Comparison of ENCODE assay signal across 8 mouse cellular contexts in the genomic region with DNA sequence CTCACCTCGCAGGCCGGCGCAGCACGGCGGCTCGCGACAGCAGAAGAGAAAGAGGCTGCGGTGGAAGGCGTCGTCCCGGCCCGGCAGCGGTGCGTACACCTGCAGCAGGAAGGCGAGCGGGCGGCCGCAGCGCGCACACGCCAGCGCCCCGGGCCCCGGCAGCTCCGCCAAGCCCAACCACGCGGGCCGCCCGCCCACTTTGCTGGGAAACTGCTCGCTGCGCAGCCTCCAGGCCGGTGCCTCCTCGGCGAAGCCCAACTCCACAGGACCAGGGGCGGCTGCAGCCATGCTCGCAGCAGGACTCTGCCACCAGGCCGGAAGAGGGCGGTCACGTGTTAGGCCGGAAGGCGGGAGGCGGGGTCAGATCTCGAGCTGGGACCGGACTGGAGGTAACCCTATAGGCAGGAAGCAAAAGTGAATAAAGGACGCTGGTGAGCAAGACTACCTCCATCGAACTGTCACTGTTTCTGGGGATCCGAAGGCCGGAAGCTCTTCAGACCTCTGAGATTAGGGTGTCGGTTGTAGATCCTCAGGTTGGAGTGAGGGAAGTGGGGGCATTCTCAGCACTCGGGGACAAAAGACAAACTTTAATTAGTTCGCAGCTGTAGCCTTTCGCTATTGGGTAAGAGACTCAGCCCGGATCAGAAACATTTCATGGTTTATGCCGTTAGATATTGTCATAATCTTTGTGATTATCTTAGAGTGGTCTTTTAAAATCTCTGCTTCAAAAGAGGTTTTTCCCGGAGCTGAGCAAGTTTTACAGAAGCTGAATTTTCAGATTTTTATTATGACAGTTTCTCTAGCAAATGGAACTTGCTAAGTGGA. TPM values are rescaled to one million over a fixed set of nuclear protein-coding genes. Genes with fewer than 3 reads are reported as not detected.
DNase-seq lines count a peak whose midpoint lies in the region; ATAC-seq lines count a peak whose summit lies in the region.

A gene (minus strand): TSS at position 316 of the 825 bp plus-strand sequence.

- H3K4me2 ChIP-seq in hindbrain, embryonic 12.5 days (replicated peaks) = peak within 1 kb of the TSS; percentile 72

- H3K9ac ChIP-seq in hindbrain, embryonic 12.5 days = peak within 1 kb of the TSS; percentile 92

- peaks cover 20% of the 10 kb centered on the region for H3K36me3 ChIP-seq in hindbrain, embryonic 12.5 days

- ATAC-seq in hindbrain, embryonic 12.5 days (ENCODE audit: low FRiP score) = peak; percentile 98

- H3K27ac ChIP-seq in hindbrain, embryonic 12.5 days = peak within 1 kb of the TSS; percentile 89

- H3K27me3 ChIP-seq in hindbrain, embryonic 12.5 days = no peaks in the 10 kb centered on the region

- no peaks in the 10 kb centered on the region for H3K9me3 ChIP-seq in hindbrain, embryonic 12.5 days (replicated peaks)

- DNase-seq in NIH3T3 (ENCODE audit: low read depth) = peak; percentile 98
- DNase-seq in cerebellum, postnatal 10 days = peak; percentile 97 to 98
- DNase-seq in frontal cortex, postnatal 10 days (ENCODE audit: low spot score in 2 of 2) = peak; percentile 87 to 90
- peak; percentile 85 to 93 for DNase-seq in layer of hippocampus, postnatal 14 days (ENCODE audit: low spot score in 2 of 2)
- DNase-seq in lung, postnatal 14 days = peak; percentile 95
- DNase-seq in retina, adult 2 months (ENCODE audit: low read depth, low spot score) = peak; percentile 78
- DNase-seq in thymus, postnatal 36 days = peak; percentile 94 to 95

- WGBS in hindbrain, embryonic 12.5 days = 1% methylated on average over 55 of the region's 55 CpGs

- peaks cover 14% of the 10 kb centered on the region for H3K4me1 ChIP-seq in hindbrain, embryonic 12.5 days

- peak within 1 kb of the TSS; percentile 94 for H3K4me3 ChIP-seq in hindbrain, embryonic 12.5 days

RNA-seq across cellular contexts. Expression of the gene that starts here (rescaled TPM):
- polyA plus RNA-seq in hindbrain, embryonic 12.5 days (2016; fragmentation: Nextera tagmentation; extraction: Ambion mirVana) = 66.6 and 67.4 TPM in 2 replicates
- 10 to 100 TPM; 15.1 to 20.0 TPM for total RNA-seq in layer of hippocampus, postnatal 14 days (2021)

Comparison
In these comparisons a context has a peak if more than half of its experiments do, and no peak if none do; other contexts are left out.
1. Peak in every context shown above with its lines: DNase-seq, ATAC-seq, H3K4me3 ChIP-seq and H3K27ac ChIP-seq.